Comparison of ENCODE assay signal across 9 mouse cellular contexts in genomic region chr8:109458580-109458979, GRCm38 (mm10). TPM values are rescaled to one million over a fixed set of nuclear protein-coding genes. Genes with fewer than 3 reads are reported as not detected.
DNase-seq lines count a peak whose midpoint lies in the region; ATAC-seq lines count a peak whose summit lies in the region.
"Had no signal": no experiment of that assay in that cellular context is flagged by ENCODE, and none has a peak within 500 bp of the region (broad histone marks: within the 10 kb centered on the region; RNA-seq: fewer than 3 reads in every experiment).

No protein-coding gene starts in this region.

- DNase-seq in CD4-positive, CD25-positive, alpha-beta regulatory T cell, adult 2 months (ENCODE audit: low read depth, low spot score), result peak; percentile 1
- DNase-seq in kidney, postnatal 4 days, result peak; percentile 21 to 54
- DNase-seq in kidney, adult 11 months, result no peak
- DNase-seq in R1 (ENCODE audit: low read depth, low spot score), result peak; percentile 56
- no peak for DNase-seq in ovary, postnatal 36 days (ENCODE audit: low spot score)
- no peak for DNase-seq in Muller cell, postnatal 12 days (ENCODE audit: inconsistent ontology term)

- H3K9me3 ChIP-seq in intestine, embryonic 15.5 days, result no peaks in the 10 kb centered on the region

- H3K27ac ChIP-seq in intestine, embryonic 15.5 days, result no peak overlapping the region
- H3K27ac ChIP-seq: macrophage had no signal

- WGBS in intestine, embryonic 15.5 days, result 72% methylated on average over 12 of the region's 12 CpGs

- H3K4me3 ChIP-seq in intestine, embryonic 15.5 days (replicated peaks), result no peak overlapping the region

- H3K4me1 ChIP-seq in intestine, embryonic 15.5 days (replicated peaks), result peaks cover 1% of the 10 kb centered on the region; the same call in 1 of the 2 replicates

- ATAC-seq in CD4-positive, CD25-positive, alpha-beta regulatory T cell, adult 4 months, result no peak
- ATAC-seq in intestine, embryonic 15.5 days, result 0 out of 2 replicates have a peak, but pooled peaks have one; percentile 25

- no peaks in the 10 kb centered on the region for H3K27me3 ChIP-seq in intestine, embryonic 15.5 days (replicated peaks)

- H3K4me2 ChIP-seq in intestine, embryonic 15.5 days (replicated peaks), result peak overlapping the region; percentile 19; the same call in 1 of the 2 replicates

- no peak overlapping the region for H3K9ac ChIP-seq in intestine, embryonic 15.5 days

- H3K36me3 ChIP-seq in intestine, embryonic 15.5 days, result no peaks in the 10 kb centered on the region

RNA-seq across cellular contexts. Expression of gene Pmfbp1, which starts 35.2 kb away (rescaled TPM):
- polyA plus RNA-seq in CD4-positive, CD25-positive, alpha-beta regulatory T cell, adult 4 months (2017; shearing (Covaris generic)), result not detected
- polyA plus RNA-seq in intestine, embryonic 15.5 days (2015; fragmentation: Nextera tagmentation; extraction: Ambion mirVana), result not detected in 2 replicates
- polyA plus RNA-seq: macrophage had no signal

Comparison
In these comparisons a context has a peak if more than half of its experiments do, and no peak if none do; other contexts are left out.
1. DNase-seq: peak in CD4-positive, CD25-positive, alpha-beta regulatory T cell, adult 2 months (single experiment), kidney, postnatal 4 days (2 of 2) and R1 (single experiment); none in kidney, adult 11 months (single experiment), ovary, postnatal 36 days (single experiment) and Muller cell, postnatal 12 days (single experiment).